Mouse (Mus musculus) spleen, adult 18-20 months (tissue): ENCODE data around the gene Nid2.

ENCODE experiments used
- DNase-seq, 2 experiments: peaks; one replicate each; pipeline ENCODE4 v3.0.0; 2022; ENCODE audit warnings: mixed read lengths in 2 of 2

Gene Nid2

DNA sequence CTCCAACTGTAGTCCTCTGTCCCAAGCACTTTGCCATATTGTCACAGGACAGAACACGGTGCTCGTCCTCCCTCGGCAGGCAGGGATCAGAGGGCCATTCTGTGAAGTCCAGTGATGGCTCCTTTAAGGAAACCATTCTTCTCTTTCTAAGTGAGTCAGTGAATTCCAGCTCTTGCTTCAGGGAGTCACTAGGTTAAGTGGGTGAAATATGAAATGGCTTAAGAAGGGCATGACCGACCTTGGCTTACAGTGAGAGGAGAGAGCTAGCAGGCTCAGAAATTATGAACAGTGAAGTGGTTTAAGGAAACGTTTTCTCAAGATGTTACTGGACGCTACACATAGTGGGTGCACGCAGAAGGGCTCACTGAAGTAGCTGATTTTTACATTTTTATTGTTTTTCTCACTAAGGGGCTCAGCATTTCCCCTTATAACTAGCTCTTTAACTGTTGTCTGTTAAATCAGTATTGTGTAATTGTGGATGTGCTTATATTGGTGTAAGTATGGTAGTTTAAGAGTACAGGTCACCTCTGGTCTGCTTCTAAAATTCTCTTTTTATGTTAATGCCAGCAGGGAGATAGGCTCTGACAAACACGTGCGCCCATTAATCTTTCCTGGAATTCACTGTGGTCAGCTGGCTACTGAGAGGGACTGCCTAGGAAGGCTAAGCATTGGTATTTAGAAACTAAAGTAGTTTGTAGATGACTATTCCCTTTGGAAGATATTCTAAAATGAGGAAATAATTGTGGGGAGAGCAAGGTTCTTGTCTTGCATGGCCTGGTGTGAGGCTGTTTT, 34.9 kb downstream of the Nid2 start:
- DNase-seq = no peak

DNA sequence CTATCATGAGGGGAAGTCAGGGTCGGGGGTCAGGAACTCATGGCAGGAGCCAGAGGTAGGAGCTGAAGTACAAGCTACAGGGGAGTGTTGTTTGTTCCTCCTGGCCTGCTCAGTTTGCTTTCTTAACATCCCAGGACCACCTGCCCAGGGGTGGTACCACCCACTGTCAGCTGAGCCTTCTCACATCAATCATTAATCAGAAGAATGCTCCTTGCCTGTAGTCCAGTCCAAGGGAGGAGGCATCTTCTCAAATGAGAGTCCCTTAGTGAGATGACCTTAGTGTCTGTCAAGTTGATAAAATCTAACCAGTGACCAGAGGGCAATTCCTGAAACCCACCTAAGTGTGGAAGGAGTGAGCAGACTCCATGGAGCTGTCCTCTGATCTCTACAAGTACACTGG, 37.4 kb downstream of the Nid2 start:
- no peak for DNase-seq

DNA sequence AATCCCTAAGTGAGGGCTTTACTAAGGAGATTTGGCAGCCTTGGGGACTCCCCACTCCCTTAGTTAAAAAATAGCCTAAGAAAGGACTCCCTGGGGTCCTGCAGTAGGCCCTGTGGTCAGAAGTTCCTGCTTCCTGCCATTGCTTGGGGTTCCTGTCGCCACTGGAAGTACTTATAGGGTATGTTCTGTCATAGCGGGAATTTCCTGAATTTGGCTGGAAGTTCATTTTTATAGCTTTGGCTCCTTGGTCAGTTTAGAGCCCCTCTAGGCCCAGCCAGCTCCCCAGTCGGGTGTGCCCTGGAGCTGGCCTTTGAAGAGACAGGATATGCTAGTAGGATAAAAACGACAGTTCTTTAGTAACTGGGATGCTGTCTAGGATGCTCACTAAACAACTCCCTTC, 43.8 kb downstream of the Nid2 start:
- no peak for DNase-seq

DNA sequence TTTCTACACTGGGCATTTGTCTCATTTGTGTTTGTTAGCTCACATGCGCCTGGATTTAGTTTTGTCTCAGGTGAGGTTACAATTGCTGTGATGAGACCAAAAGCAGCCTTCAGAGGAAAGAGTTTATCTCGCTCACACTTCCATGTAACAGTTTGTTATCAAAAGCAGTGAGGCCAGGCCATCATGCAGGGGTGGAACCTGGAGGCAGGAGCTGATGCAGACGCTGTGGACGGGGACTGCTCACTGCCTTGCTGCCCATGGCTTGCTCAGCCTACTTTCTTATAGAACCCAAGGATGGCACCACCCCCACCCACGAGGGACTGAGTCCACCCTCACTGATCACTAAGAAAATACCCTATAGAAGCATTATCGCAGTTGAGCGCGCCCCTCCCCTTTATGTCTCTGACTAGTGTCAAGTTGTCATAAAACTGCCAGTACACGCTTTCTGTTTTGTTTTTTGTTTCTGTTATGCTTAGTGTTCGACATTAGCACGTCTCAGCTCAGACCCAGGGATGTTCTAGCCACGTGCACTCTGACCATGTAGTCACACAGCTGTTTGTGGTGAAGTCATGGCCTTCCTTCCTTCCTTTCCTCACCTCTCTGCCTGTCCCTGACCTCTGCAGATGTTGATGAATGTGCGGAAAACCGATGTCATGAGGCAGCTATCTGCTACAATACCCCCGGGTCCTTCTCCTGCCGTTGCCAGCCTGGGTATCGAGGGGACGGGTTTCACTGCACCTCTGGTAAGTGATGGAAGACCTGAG, 45.7 kb downstream of the Nid2 start:
- no peak for DNase-seq

DNA sequence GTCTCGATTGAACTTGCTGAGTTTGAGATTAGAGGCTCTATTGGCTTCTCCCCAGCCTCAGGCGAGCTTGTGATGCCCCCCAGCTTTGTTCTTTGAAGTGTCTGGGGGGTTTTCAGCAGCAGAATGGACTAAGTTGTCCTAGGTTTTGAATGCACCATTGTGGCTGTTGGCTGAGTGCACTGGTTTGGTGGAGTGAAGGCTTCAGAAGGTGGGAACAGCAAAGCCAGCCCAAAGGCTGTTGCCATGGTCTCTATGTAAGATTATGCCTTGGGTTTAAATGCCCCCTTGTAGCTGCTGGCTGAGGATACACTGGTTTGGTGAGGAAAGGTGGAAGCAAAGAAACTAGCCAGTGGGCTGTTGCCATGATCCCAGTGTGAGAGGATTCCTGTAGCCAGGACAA, 49.4 kb downstream of the Nid2 start:
- no peak for DNase-seq

DNA sequence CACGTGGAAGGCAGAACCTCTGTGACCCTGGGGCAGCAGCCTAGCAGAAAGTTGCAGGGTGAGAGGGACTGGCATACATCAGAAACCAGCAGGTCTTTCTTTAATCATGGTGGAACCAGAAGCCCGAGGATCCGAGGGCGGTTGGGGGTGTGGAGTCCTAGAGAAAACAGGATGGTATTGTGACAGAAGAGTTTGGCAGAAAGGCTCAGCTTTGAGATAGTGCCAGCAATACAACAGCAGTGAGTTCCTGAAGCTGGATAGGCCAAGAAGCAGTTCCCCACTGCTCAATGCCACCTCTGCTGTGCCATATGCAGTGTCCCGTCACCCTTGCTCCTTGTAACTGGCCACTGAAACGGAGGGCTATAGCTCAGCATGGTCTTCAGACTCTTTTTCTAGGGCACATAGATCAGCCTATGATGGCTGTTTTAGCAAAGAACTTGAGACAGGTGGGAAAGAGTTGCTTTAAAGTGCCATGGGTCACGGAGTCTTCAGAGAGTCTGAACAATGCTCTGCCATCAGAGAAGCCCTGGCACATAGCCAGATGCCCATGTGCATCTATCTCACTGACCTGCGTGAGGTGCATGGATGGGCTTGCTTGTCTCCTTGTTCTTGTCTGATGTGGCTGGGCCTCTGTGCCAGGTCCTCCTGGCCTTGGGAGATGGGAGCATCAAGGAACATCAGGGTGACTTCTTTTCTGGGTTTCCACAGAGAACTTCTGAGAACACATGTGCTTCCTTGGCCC, 50.6 kb downstream of the Nid2 start:
- no peak for DNase-seq

- DNase-seq = no peak
These were observed 52.2 kb downstream of the Nid2 start for GRCm38 (mm10) chr14:19803222-19803621.

DNA sequence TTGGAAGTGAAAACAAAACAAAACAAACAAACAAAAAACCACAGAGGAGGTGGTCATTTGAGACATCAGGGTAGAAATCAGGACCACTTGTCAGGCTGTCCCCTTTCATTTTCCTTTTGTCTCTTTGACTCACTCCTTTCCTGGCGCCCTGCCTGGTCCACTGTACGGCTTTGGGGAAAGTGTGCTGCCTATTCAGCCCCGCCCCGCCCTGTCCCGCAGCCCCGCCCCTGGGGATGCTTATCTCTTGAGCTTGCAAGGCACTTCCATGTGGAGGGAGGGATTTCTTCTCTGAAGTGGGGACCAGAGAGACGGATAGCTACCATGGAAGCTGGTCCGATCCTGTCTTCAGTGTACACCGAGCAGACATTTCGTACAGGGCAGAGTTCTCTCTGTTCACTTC, 52.6 kb downstream of the Nid2 start:
- DNase-seq = no peak

DNA sequence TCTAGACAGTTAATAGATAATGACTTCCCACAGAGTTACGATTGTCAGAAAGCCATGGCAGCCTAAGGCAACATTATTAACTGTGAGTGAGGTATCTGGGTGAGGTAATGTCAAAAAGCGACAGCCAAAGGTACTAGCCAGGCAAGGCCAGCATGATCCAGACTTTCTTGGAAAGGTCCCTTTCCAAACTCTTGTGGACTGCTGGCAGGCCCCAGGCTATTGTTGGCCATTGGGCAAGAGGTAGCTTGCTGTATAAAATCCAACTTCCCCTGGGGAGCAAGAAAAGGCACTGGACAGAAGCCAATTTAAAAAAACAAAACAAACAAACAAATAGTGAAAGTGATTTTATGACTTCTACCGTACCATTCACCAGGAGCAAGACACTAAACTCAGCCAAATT, 56.3 kb downstream of the Nid2 start:
- no peak for DNase-seq

DNA sequence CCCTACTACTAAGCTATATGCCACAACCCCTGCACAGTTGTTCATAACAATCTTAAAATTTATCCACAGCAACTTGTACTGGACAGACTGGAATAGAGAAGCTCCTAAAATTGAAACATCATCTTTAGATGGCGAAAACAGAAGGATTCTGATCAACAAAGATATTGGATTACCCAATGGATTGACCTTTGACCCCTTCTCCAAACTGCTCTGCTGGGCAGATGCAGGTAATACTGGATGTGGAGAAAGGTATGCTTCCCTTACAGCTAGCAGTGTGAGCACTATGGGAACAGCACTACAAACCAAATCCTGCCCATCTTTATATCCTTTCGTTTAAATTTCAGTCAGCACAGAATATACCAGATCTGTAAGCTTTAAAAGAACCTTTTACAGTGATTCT, 56.8 kb downstream of the Nid2 start:
- DNase-seq = no peak

GRCm38 (mm10) chr14:19809934-19810333, 58.9 kb downstream of the Nid2 start:
- DNase-seq = no peak

GRCm38 (mm10) chr14:19813061-19813460, 62.0 kb downstream of the Nid2 start:
- DNase-seq = no peak

- DNase-seq = peak; percentile 53 to 76
These were observed 66.9 kb downstream of the Nid2 start for GRCm38 (mm10) chr14:19817949-19818348.

DNA sequence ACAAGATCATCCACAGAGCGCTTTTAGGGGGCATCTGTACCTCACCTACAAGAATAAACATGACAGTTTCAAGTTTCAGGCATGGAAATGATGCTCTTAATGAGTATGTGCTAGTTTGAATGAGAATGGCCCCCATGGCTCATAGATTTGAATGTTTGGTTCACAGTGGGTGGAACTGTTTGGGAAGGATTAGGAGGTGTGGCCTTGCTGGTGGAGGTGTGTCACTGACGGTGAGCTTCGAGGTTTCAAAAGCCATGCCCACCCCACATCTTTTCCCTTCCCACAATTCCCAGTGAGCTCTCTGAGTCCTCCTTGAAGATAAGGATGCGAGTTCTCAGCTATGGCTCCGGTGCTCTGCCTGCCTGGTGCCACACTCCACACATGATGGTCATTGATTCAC, 70.6 kb downstream of the Nid2 start:
- no peak for DNase-seq

DNA sequence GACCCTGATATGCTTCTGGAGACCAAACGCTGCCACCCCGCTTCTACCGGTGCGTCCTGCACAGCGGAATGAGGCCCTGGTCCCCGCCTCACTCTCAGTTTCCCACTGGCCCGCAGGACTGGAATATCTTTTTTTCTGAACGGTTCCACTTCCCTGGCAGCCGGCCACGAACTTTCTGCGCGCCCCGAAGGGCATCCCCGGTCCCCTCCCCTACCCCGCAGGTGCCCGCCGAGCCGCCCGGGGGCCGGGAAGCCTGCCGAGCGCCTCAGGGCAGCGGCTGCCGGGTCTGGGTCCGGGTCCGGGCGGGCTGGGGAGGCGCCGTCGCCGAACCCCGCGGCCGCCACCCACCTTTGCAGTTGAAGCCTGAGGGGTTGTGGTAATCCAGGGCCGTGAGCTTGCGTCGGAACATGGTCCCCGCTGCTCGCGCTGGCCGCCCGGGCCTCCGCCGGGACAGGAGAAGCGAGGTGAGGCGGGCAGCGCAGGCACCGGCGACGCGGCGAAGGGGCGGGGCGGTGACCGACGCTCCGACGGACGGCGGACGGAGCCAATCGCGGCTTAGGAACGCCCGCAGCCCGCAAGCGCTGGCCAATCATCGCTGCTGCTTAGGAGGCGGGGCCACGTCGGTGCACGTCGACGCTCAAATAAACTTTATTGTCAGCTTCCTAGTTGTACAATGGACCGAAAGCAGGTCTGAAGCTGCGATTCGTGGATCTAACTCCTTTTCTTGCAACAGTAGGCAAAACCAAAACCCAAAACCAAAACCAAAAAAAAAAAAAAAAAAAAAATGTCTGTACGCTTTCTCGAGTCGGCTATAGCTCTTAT, 72.5 kb downstream of the Nid2 start, which contains the start of gene Rtraf:
Gene Rtraf, minus strand, starts transcription at position 504 of the 822 bp plus-strand sequence.
- peak; percentile 84 to 91 for DNase-seq

- no peak for DNase-seq
These were observed 74.4 kb downstream of the Nid2 start for GRCm38 (mm10) chr14:19825481-19825880.

DNA sequence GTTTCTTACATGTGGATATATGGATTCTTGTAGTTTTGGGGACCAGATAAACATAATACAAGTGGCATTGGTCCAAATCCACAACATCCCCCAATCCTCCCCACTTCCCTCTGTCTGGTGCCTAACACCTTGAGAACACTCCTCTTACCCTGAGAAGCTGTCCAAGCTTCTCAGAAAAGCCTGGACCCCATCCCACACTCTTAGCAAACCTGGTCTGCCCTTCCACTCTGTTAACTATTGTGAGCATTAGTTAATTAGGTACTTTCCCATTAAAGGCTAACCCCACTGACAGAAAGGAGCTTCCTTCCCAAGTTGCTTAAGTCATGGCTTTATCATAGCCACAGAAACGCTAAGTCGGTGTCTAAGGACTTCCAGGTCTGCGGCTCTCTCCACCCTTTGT, 85.2 kb downstream of the Nid2 start:
- DNase-seq = no peak

GRCm38 (mm10) chr14:19839600-19840332, 88.7 kb downstream of the Nid2 start:
- DNase-seq = peak; percentile 9 to 71

GRCm38 (mm10) chr14:19853471-19853870, 102.4 kb downstream of the Nid2 start:
- DNase-seq = no peak

- DNase-seq = no peak
These were observed 107.2 kb downstream of the Nid2 start for GRCm38 (mm10) chr14:19858279-19858678.

GRCm38 (mm10) chr14:19858808-19859776, 108.0 kb downstream of the Nid2 start:
- no peak for DNase-seq
